Mouse (Mus musculus): ENCODE results near the gene Inava. TPM values are rescaled to one million over a fixed set of nuclear protein-coding genes. Genes with fewer than 3 reads are reported as not detected.
A peak's percentile ranks its signal among the peaks of the same experiment; 100 is the strongest.

The Inava gene
- polyA plus RNA-seq, 1 experiment: 5.0 TPM

GRCm38 (mm10) chr1:136174101-136174606 lies 59.9 kb downstream of the Inava start:
- Histone ChIP-seq H3K4me1 (ENCODE audit: control insufficient read depth, insufficient read depth, low read length) (no peaks in the 10 kb centered on the region), H3K27ac (ENCODE audit: insufficient read depth, low read length) (no peak overlapping the region), H3K4me3 (ENCODE audit: insufficient read depth, low read length) (no peak overlapping the region)
- TF ChIP-seq POLR2A (IDR thresholded peaks at IDR 0.05; ENCODE audit: low read depth, low read length) (no peak), CTCF (IDR thresholded peaks at IDR 0.05; ENCODE audit: borderline replicate concordance, insufficient read depth, low read length) (no peak)

GRCm38 (mm10) chr1:136172696-136173095 lies 61.4 kb downstream of the Inava start:
- no peak for TF ChIP-seq POLR2A (IDR thresholded peaks at IDR 0.05; ENCODE audit: low read depth, low read length)
- TF ChIP-seq CTCF (IDR thresholded peaks at IDR 0.05; ENCODE audit: borderline replicate concordance, insufficient read depth, low read length): no peak
- Histone ChIP-seq H3K4me3 (ENCODE audit: insufficient read depth, low read length) (no peak overlapping the region), H3K4me1 (ENCODE audit: control insufficient read depth, insufficient read depth, low read length) (no peaks in the 10 kb centered on the region), H3K27ac (ENCODE audit: insufficient read depth, low read length) (no peak overlapping the region)

GRCm38 (mm10) chr1:136170109-136170508 lies 64.0 kb downstream of the Inava start:
- Histone ChIP-seq H3K4me3 (ENCODE audit: insufficient read depth, low read length) (no peak overlapping the region), H3K27ac (ENCODE audit: insufficient read depth, low read length) (no peak overlapping the region), H3K4me1 (ENCODE audit: control insufficient read depth, insufficient read depth, low read length) (no peaks in the 10 kb centered on the region)
- TF ChIP-seq POLR2A (IDR thresholded peaks at IDR 0.05; ENCODE audit: low read depth, low read length) (no peak), CTCF (IDR thresholded peaks at IDR 0.05; ENCODE audit: borderline replicate concordance, insufficient read depth, low read length) (peak; percentile 84; the same call in 1 of the 2 replicates)

DNA sequence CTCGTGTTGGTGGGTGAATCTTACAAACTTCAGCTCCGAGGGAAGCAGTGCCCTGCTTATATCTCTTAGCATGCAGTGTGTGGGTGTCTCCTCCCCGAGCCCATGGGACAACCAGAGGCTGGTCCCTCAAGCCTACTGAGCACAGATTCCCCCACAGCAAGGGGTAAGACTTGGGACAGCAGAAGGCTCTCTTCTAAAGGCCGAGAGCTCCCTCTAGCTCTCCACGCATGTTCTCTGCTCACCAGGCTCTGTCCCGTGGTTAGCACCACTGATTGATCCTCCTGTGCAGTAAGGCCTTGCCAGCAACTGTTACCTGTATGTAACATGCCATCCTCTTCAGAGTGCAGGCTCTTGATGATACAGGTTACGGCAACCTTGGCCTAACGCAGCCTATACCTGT lies 66.4 kb downstream of the Inava start:
- no peaks in the 10 kb centered on the region for H3K4me1 ChIP-seq (ENCODE audit: control insufficient read depth, insufficient read depth, low read length)
- H3K4me3 ChIP-seq (ENCODE audit: insufficient read depth, low read length): no peak overlapping the region
- TF ChIP-seq CTCF (IDR thresholded peaks at IDR 0.05; ENCODE audit: borderline replicate concordance, insufficient read depth, low read length) (peak; percentile 50; the same call in 1 of the 2 replicates), POLR2A (IDR thresholded peaks at IDR 0.05; ENCODE audit: low read depth, low read length) (no peak)
- H3K27ac ChIP-seq (ENCODE audit: insufficient read depth, low read length): no peak overlapping the region

DNA sequence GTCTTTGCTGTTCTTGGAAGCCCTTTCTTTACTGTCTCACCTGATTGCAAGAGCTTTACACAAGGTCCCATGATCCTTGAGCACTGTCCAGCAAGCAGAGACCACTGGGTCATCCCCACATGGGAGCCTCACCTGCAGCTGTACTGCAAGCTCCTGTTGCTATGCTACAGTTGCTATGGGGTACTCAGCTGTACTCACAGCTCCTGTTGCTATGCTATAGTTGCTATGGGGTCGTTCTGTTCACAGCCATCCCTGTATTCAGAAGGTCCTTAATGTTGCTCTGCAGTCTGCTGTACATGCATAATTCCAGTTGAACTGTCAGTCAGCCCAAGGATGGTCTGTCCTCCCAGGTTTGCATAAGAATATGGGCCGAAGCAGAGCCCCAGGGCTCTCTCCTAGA lies 68.6 kb downstream of the Inava start:
- H3K27ac ChIP-seq (ENCODE audit: insufficient read depth, low read length): no peak overlapping the region
- TF ChIP-seq POLR2A (IDR thresholded peaks at IDR 0.05; ENCODE audit: low read depth, low read length) (no peak), CTCF (IDR thresholded peaks at IDR 0.05; ENCODE audit: borderline replicate concordance, insufficient read depth, low read length) (no peak)

More for the DNA sequence above, 68.6 kb downstream of the Inava start:
- no peaks in the 10 kb centered on the region for H3K4me1 ChIP-seq (ENCODE audit: control insufficient read depth, insufficient read depth, low read length)
- H3K4me3 ChIP-seq (ENCODE audit: insufficient read depth, low read length): no peak overlapping the region

Other genes with a start within 250 kb of the Inava start
- not detected in 2 replicates for gene Igfn1, start 227.9 kb downstream of the Inava start, polyA plus RNA-seq (2011; ENCODE audit: insufficient read length, low read depth, missing spikeins)
- gene Tmem9, start 226.1 kb downstream of the Inava start, polyA plus RNA-seq (2011; ENCODE audit: insufficient read length, low read depth, missing spikeins): 56.9 and 77.4 TPM in 2 replicates
- not detected in 2 replicates for gene Ascl5, start 183.5 kb downstream of the Inava start, polyA plus RNA-seq (2011; ENCODE audit: insufficient read length, low read depth, missing spikeins)
- gene Cacna1s, start 181.5 kb downstream of the Inava start, polyA plus RNA-seq (2011; ENCODE audit: insufficient read length, low read depth, missing spikeins): not detected in 2 replicates
- 14.1 and 19.4 TPM in 2 replicates for gene Kif21b, start 102.9 kb downstream of the Inava start, polyA plus RNA-seq (2011; ENCODE audit: insufficient read length, low read depth, missing spikeins)
- gene Mroh3, start 21.4 kb downstream of the Inava start, polyA plus RNA-seq (2011; ENCODE audit: insufficient read length, low read depth, missing spikeins): 0.45 and 1.2 TPM in 2 replicates
- not detected in 2 replicates for gene Gpr25, start 26.6 kb upstream of the Inava start, polyA plus RNA-seq (2011; ENCODE audit: insufficient read length, low read depth, missing spikeins)
- gene Camsap2, start 111.8 kb upstream of the Inava start, polyA plus RNA-seq (2011; ENCODE audit: insufficient read length, low read depth, missing spikeins): 38.4 and 40.0 TPM in 2 replicates
- gene Ddx59, start 181.0 kb upstream of the Inava start, polyA plus RNA-seq (2011; ENCODE audit: insufficient read length, low read depth, missing spikeins): 7.0 and 7.5 TPM in 2 replicates
- gene Kif14, start 232.1 kb upstream of the Inava start, polyA plus RNA-seq (2011; ENCODE audit: insufficient read length, low read depth, missing spikeins): 7.3 and 14.6 TPM in 2 replicates

All from embryonic fibroblast, embryonic 13.5 days (primary cell).